Mouse (Mus musculus) monocyte, adult 5-6 weeks (primary cell): ENCODE data around the gene Top2a. TPM values are rescaled to one million over a fixed set of nuclear protein-coding genes. Genes with fewer than 3 reads are reported as not detected.
A peak's percentile ranks its signal among the peaks of the same experiment; 100 is the strongest.

Experiments
- ATAC-seq: fragments of 153-309, 156-312 bp; replicated peaks from 2 replicates; pipeline ENCODE4 v1.8.0; 2017; ENCODE audit warnings: mild to moderate bottlenecking; ENCODE audit not compliant: low TSS enrichment, insufficient number of reproducible peaks, severe bottlenecking, poor library complexity, low FRiP score
- total RNA-seq: library from RNA; stranded (forward); fragments of 200-1000, 200-491, 200-594 nt; gene quantifications from 3 replicates; pipeline ENCODE4 v1.2.3, GENCODE M21; 2017

Top2a gene
- total RNA-seq, 1 experiment from 2014 or later = 14.1 TPM

- ATAC-seq = no peak
These were observed 18.1 kb upstream of the Top2a start for GRCm38 (mm10) chr11:99041841-99042780.

- no peak for ATAC-seq
These were observed 17.2 kb upstream of the Top2a start, which contains the start of gene Igfbp4 for GRCm38 (mm10) chr11:99041051-99041729. Gene Igfbp4, plus strand, starts transcription at chr11:99041244.

GRCm38 (mm10) chr11:99040346-99040974, 16.5 kb upstream of the Top2a start:
- ATAC-seq = no peak

- ATAC-seq = peak; percentile 54; the same call in 1 of the 2 replicates
These were observed 15.8 kb upstream of the Top2a start for GRCm38 (mm10) chr11:99039782-99040181.

- ATAC-seq = no peak
These were observed 12.3 kb upstream of the Top2a start for GRCm38 (mm10) chr11:99036254-99036653.

- ATAC-seq = no peak
These were observed 11.4 kb upstream of the Top2a start for GRCm38 (mm10) chr11:99035350-99035749.

- ATAC-seq = no peak
These were observed 3.0 kb upstream of the Top2a start for GRCm38 (mm10) chr11:99026899-99027440.

- no peak for ATAC-seq
These were observed 1.9 kb upstream of the Top2a start for GRCm38 (mm10) chr11:99025878-99026277.

GRCm38 (mm10) chr11:99024468-99025134, 612 bp upstream of the Top2a start:
- ATAC-seq = no peak

GRCm38 (mm10) chr11:99023094-99023493, 895 bp downstream of the Top2a start:
- no peak for ATAC-seq

GRCm38 (mm10) chr11:99022384-99022933, 1.5 kb downstream of the Top2a start:
- no peak for ATAC-seq

GRCm38 (mm10) chr11:99019844-99020243, 4.1 kb downstream of the Top2a start:
- no peak for ATAC-seq

GRCm38 (mm10) chr11:99013856-99014255, 10.1 kb downstream of the Top2a start:
- no peak for ATAC-seq

- ATAC-seq = no peak
These were observed 13.3 kb downstream of the Top2a start for GRCm38 (mm10) chr11:99010706-99011105.

- no peak for ATAC-seq
These were observed 13.9 kb downstream of the Top2a start for GRCm38 (mm10) chr11:99010124-99010523.

GRCm38 (mm10) chr11:99006788-99007187, 17.2 kb downstream of the Top2a start:
- ATAC-seq = no peak

GRCm38 (mm10) chr11:98999243-98999642, 24.7 kb downstream of the Top2a start:
- no peak for ATAC-seq

- no peak for ATAC-seq
These were observed 25.2 kb downstream of the Top2a start for GRCm38 (mm10) chr11:98998776-98999175.
